Mouse (Mus musculus) olfactory bulb, adult 2 months (tissue): ENCODE measurements around the gene Rabgap1l. TPM values are rescaled to one million over a fixed set of nuclear protein-coding genes. Genes with fewer than 3 reads are reported as not detected.

ENCODE experiments used
- H3K27ac ChIP-seq: fragments of 200-500 bp; 2 replicates; pipeline ENCODE4 v1.5.1; 2012; ENCODE audit warnings: low read depth, low read length; ENCODE audit not compliant: insufficient read depth
- H3K4me1 ChIP-seq: fragments of 200-500 bp; 2 replicates; pipeline ENCODE4 v1.6.1; 2012; ENCODE audit warnings: low read length; ENCODE audit not compliant: control insufficient read depth, insufficient read depth
- H3K4me3 ChIP-seq: fragments of 200-500 bp; 2 replicates; pipeline ENCODE4 v1.5.1; 2012; ENCODE audit warnings: mild to moderate bottlenecking, low read depth, low read length, moderate library complexity; ENCODE audit not compliant: insufficient read depth
- CTCF ChIP-seq: fragments of 200-500 bp; IDR thresholded peaks from 2 replicates; pipeline ENCODE4 v1.5.1; 2012; ENCODE audit warnings: low read depth, mild to moderate bottlenecking, low read length, moderate library complexity; ENCODE audit not compliant: insufficient read depth
- POLR2A ChIP-seq: fragments of 200-500 bp; IDR thresholded peaks from 2 replicates; pipeline ENCODE4 v1.6.1; 2012; ENCODE audit warnings: mild to moderate bottlenecking, low read depth, low read length, moderate library complexity; ENCODE audit not compliant: insufficient read depth
- WGBS: fragments of 180-500 bp; shearing (Covaris S2); methylation state at CpG from one replicate; pipeline ENCODE4 v1.1.7; 2018; 5-methylcytosine and 5-hydroxymethylcytosine counted together
- polyA plus RNA-seq: library from polyadenylated mRNA; stranded (reverse); fragments of >200 nt; gene quantifications from 2 replicates; pipeline ENCODE4 v1.2.4, GENCODE M21; 2012; ENCODE audit warnings: low replicate concordance; ENCODE audit not compliant: missing spikeins, insufficient read depth, insufficient read length

Gene Rabgap1l
- polyA plus RNA-seq, 1 experiment, result 89.2 TPM

DNA sequence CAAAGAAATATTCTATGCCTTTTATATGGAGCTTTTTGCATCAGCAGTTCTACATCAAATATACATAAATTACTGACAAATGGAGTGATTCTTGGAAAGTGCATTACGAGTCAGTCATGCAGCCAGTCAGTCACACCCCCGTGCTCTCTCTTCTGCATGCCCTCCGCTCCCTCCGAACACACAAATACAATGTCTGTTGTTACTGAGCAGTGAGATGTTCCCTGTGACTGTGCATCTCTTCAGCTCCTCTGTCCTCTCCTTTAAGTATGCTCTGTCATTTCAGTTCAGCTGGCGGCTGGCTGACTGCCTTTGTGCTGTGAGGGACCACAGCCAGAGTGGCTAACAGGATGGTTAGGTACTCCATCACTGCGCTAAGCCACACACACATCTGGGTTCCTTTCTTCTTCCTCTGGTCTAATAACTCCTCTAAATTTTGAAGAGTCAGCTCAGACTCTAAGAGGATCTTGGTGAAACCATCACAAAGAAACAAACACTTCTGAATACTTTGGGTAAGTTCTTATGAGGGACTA, 488.0 kb downstream of the Rabgap1l start:
- no peak overlapping the region for H3K4me3 ChIP-seq
- TF ChIP-seq POLR2A, result no peak
- no peak for TF ChIP-seq CTCF
- 80% methylated on average over 6 of the region's 6 CpGs for WGBS
- peaks cover 8% of the 10 kb centered on the region; the same call in 1 of the 2 replicates for H3K4me1 ChIP-seq
- no peak overlapping the region for H3K27ac ChIP-seq

DNA sequence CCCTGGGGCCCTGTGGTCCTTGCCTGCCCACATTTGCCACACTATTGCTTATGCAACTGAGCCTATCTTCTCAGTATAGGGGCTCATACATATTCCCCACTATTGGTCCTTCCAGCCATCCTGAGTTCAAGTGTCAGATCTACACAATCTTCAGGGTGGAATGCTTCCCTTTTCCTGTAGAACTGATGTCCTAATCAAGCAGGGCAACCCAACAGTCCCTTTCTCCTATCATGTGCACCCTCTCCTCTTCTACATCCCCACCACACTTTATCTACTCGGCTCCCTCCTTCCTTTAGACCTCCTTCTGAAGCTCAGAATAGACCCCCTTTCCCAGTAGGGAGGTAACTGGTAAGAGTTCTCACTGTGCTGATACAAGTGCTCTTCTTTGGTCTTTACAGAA, 490.7 kb downstream of the Rabgap1l start:
- no peak overlapping the region for H3K27ac ChIP-seq
- peaks cover 6% of the 10 kb centered on the region; the same call in 1 of the 2 replicates for H3K4me1 ChIP-seq
- no peak overlapping the region for H3K4me3 ChIP-seq
- WGBS, result 96% methylated on average over 1 of the region's 1 CpGs
- TF ChIP-seq POLR2A (no peak), CTCF (no peak)

GRCm38 (mm10) chr1:160301156-160301555, 491.9 kb downstream of the Rabgap1l start:
- Histone ChIP-seq H3K4me3 (no peak overlapping the region), H3K4me1 (peaks cover 3% of the 10 kb centered on the region; the same call in 1 of the 2 replicates), H3K27ac (no peak overlapping the region)
- TF ChIP-seq CTCF (no peak), POLR2A (no peak)
- WGBS, result 82% methylated on average over 6 of the region's 6 CpGs

DNA sequence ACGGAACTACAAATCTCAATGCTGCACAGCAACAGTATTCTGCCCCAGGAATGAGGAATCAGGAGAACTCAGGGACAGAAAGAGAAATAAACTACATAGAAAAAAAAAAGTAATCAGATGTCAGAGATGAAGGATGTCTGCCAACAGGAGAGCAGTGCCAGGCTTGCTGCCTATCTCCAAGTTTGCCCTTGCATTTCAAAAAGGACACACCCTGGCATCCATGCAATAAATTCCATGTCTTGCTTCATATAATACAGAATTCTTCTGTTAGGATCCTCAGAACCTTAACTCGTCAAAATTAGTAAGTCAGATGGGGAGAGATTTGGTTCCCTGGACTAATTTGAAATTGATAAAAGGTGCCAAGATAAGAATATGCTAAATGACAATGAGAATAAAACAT, 492.3 kb downstream of the Rabgap1l start:
- TF ChIP-seq POLR2A (no peak), CTCF (no peak)
- H3K27ac ChIP-seq, result no peak overlapping the region
- no peak overlapping the region for H3K4me3 ChIP-seq
- peaks cover 3% of the 10 kb centered on the region; the same call in 1 of the 2 replicates for H3K4me1 ChIP-seq
- 73% methylated on average over 2 of the region's 2 CpGs for WGBS

GRCm38 (mm10) chr1:160299979-160300378, 493.0 kb downstream of the Rabgap1l start:
- WGBS, result 62% methylated on average over 4 of the region's 4 CpGs
- TF ChIP-seq CTCF (no peak), POLR2A (no peak)
- no peak overlapping the region for H3K4me3 ChIP-seq

DNA sequence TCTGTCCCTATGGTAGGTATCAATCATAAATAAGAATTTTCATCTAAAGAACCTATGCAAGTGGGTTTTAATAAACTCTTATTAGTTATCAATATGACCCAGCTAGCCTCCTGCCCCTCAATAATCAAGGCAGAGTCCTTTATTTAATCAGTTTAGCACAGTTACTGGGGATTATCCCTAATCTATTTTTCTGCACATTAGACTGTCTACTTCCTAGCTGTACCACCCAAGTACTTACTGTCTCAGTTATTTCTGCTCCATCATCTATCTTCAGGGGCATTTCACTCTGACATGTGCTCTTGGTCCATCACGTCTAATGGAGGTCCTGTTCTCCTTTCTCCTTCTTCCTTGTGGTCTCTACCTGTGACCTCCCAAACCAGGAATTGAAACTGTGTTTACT, 494.1 kb downstream of the Rabgap1l start:
- TF ChIP-seq POLR2A, result no peak
- no peak for TF ChIP-seq CTCF
- Histone ChIP-seq H3K27ac (no peak overlapping the region), H3K4me3 (no peak overlapping the region), H3K4me1 (no peaks in the 10 kb centered on the region)
- WGBS, result 87% methylated on average over 1 of the region's 1 CpGs

More at GRCm38 (mm10) chr1:160299979-160300378, 493.0 kb downstream of the Rabgap1l start:
- Histone ChIP-seq H3K27ac (no peak overlapping the region), H3K4me1 (peaks cover 1% of the 10 kb centered on the region; the same call in 1 of the 2 replicates)

DNA sequence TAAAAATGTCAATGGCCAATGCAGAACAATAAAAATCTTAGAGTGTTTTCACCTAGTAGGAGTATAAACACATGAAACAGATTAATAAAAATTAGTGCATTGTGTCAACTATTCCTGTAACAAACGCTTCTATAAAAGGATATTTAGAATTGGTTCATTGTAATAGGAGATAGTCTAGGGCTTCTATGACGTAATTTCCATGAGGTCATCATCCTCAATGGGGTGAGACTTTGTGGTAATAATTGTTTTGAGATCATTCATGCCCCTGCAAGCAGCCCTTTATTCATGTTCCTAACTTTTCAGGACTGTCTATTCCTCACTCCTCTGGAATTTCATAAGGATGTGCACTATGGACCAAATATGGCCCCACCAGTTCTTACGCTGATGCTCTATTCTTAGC, 495.3 kb downstream of the Rabgap1l start:
- Histone ChIP-seq H3K4me3 (no peak overlapping the region), H3K4me1 (no peaks in the 10 kb centered on the region), H3K27ac (no peak overlapping the region)
- no peak for TF ChIP-seq CTCF
- no peak for TF ChIP-seq POLR2A
- WGBS, result 89% methylated on average over 3 of the region's 3 CpGs

DNA sequence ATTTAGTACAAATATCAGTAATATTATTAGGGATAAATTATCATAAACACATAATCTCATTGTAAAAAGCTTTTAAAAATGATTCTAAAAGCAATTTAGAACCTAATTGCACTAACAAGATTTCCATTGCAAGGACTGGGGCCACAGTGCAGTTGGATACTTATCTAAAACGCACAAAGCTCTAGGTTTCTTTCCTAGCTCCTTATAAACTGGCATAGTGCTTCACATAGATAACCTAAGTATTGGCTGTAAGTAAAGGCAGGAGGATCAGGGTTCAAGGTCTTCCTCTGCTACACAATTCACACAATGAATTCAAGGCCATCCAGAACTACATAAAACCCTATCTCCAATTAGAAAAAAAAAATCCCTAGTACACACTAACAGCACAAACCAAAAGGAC, 497.7 kb downstream of the Rabgap1l start:
- no peak overlapping the region for H3K4me3 ChIP-seq
- WGBS, result 92% methylated on average over 1 of the region's 1 CpGs
- H3K27ac ChIP-seq, result no peak overlapping the region
- TF ChIP-seq CTCF (no peak), POLR2A (no peak)
- H3K4me1 ChIP-seq, result no peaks in the 10 kb centered on the region

GRCm38 (mm10) chr1:160293488-160293887, 499.5 kb downstream of the Rabgap1l start:
- Histone ChIP-seq H3K27ac (no peak overlapping the region), H3K4me1 (no peaks in the 10 kb centered on the region), H3K4me3 (no peak overlapping the region)
- no peak for TF ChIP-seq POLR2A
- no peak for TF ChIP-seq CTCF
- WGBS, result 63% methylated on average over 3 of the region's 3 CpGs
